Mouse (Mus musculus): ENCODE results near the gene BC025920.

BC025920 gene

DNA sequence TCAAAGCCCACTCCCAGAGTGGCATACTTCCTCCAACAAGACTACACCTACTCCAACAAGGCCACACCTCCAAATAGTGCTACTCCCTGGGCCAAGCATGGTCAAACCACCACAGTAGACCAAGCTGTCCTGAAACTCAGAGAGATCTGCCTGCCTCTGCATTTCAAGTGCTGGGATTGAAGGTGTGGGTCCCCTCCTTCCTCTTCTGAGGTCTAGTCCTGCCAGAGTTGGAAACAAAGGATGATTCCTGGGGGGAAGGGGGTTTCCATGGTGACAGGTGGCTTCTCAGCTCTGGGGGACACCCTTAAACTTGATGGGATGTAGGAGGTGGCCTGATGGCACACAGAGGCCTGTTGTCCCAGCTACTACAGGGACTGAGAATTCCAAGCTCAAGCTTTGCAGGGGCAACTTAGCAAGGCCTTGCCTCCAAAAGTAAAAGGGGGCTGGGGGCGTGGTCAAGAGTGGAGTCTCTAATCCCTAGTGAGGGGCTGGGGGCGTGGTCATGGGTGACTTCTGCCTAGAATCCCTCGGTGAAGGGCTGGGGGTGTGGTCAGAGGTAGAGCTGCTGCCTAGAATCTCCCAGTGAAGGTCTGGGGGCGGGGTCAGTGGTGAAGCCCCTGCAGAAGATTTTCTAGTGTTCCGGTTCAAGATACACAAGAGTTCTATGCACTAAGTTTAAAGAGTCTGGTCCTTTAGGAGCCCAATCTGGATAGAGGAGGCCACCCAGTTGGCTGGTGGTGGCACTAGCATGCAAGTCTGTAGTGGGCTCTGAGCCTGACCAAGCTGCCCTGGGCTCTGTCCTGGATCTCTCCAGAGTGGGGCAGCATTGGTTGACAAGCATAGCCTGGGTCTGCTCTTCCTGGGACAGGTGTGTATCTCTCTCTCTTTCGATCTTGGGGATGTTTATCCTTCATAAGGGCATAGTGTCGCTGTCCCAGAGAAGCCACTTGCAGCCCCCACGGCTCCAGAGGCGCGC lies 31.7 kb upstream of the BC025920 start, which contains the start of gene Tle2:
Tle2 (plus strand) TSS at position 481 of the 976 bp plus-strand sequence.
- peak in 1 of 2 experiments; percentile 46 for DNase-seq

DNA sequence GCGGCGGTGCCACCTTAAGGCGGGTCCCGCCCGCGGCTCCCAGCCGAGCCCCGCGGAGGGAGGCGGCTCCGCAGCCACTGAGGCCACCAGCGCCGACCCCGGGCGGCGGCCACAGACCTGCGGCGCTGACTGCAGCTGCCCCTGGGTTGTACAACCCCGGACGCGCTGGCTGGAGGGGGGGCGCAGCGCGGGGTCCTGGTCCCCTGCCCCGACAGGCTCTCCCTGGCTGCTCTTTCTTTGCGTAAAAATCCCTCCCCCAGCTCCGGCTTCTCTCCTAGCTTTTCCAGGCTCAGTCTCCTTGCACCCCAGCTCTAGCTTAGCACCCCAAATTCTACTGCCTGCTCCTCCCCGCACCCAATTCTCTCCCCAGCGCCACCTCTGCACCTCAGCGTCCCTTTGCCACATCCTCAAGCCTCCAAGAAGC lies 30.9 kb upstream of the BC025920 start:
- peak; percentile 62 to 80 for DNase-seq

DNA sequence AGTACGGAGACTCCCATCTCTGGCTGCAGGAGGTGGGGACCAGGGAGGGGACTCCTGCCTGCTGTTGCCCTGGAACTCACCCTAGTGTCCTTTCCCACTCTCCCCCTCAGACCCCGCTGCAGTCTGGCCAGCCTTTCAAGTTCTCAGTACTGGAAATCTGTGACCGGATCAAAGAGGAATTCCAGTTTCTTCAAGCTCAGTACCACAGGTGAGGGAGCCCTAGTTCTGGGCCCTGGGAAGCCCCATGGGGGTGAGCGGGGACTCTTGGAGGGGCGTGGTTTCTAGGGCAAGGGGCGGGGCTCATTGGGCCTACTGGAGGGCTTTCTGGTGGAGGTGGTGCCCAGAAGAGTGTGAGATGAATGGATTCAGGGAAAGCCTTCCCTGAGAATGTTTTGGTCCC lies 30.4 kb upstream of the BC025920 start:
- peak; percentile 26 to 71 for DNase-seq

DNA sequence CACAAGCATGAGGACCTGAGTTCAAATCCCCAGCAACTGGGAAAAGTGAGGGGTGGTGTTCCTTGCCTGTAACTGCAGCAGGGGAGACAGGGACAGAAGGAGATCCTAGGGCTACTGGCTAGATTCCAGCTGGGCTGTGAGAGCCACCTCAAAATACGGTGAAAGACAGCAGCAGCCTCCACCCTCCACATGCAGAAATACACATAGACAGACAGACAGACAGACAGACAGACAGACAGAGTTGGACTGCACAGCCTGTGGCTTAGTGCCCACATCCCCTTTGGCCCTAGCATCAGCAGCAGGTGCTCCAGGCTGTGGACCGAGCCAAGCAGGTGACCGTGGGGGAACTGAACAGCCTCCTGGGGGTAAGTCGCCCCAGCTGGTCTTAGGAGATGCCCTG lies 26.1 kb upstream of the BC025920 start:
- DNase-seq, result no peak

DNA sequence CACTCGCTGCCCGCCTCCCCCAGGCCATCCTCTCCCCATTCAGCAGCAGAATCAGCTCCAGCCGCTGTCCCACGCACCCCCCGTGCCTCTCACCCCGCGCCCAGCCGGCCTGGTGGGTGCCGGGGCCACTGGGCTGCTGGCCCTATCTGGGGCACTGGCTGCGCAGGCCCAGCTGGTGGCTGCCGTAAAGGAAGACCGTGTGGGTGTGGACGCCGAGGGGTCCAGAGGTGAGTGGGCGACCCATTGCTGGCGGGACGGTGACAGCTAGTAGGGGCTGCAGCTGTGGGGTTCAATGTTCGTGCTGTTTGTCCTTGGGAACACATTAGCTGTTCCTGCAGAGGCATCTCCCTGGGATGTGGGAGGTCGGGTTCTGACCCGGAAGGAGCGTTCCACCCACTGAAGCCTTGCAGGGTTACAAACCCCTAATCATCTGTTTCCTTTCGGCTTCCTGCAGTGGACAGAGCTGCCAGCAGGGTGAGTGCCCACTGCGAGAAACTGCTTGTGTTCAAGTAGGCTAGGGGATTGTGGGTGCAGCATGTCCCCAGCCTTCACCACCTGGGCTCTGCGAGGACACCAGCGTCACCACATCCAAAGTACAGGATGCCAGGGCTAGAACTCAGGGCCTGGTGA lies 25.5 kb upstream of the BC025920 start:
- peak; percentile 38 to 68 for DNase-seq

DNA sequence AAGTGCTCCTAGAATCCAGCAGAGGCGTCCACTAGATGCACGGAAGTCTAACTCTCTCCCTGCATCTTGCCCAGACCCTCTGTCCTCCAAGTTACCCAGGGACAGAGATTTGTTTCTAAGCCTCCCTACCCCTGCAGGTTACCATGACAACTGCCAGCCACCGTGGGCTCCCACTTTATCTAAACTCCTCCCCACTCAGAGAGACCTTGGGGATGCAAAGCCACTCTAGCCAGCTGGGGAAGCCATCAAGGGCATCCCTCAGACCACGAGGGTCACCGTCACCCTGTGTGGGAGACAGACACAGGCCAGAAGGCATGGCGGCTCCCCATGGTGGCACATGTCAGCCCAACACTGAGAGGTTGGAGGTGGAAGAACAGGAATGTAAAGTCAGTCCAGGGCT lies 22.7 kb upstream of the BC025920 start:
- no peak for DNase-seq

DNA sequence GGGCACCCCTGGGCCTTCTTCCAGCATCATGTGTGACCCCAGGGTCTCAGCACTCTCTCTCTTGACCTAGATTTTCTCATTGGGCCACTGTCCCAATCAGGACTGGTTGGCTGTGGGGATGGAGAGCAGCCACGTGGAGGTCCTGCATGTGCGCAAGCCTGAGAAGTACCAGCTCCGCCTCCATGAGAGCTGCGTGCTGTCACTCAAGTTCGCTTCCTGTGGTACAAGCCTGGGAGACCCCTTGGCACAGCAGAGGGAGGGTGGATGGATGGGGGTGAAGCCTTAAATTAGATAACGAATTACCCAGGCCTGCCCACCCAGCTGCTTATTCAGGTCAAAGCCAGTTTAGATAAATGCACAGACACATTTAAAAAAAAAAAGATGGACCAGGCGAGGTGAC lies 17.3 kb upstream of the BC025920 start:
- DNase-seq, result no peak

DNA sequence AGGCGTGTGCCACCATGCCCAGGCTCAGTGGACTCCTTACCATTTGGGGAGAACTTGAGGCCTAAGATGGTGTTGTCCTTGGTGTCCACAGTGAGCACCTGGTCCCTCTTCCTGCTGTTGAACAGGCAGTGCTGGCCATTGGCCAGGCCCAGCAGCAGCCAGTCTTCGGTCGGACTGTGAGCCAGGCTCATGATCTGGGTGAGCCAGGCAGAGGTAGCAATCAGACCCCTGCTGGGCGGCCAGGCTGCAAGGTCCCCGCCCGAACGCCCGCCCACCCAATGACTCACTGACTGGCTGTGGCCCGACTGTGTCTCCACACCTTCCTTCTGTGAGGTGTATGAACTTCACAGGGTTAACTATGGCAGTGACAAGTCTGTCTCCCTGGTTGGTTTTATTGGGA lies 14.2 kb upstream of the BC025920 start:
- no peak for DNase-seq

DNA sequence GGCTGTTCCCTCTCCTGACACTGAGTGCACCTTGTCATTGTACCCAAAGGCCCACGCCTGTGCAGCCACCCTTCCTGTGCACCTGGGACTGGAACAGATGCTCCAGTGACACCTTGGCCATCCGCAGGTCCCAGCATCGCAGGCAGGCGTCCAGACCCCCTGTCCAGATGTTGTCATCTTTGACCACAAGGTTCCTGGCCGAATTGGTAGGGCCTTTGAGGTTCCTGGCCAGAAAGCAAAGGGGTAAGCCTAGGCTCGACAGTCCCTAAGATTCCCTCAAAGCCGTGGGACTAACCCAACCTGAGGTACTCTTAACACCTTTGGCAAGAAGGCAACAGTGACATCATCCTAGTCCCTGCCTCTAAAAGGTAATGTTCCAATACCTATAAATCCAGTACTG lies 13.4 kb upstream of the BC025920 start:
- DNase-seq, result no peak

DNA sequence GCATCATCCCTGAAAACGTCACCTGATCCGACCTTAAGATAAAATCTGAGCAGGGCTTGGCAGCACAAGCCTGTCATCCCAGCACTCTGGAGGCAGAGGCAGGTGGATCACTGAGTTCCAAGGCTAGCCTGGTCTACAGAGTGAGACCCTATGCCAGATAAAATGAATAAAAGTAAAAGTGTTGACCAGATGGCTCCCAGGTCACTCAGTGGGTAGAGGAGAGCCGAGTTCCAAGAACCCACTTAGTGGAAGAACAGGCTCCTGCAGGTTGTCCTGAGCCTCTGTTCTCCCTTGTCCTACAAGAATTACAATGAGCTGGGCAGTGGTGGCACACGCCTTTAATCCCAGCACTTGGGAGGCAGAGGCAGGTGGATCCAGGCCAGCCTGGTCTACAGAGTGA lies 12.8 kb upstream of the BC025920 start:
- DNase-seq, result no peak

DNA sequence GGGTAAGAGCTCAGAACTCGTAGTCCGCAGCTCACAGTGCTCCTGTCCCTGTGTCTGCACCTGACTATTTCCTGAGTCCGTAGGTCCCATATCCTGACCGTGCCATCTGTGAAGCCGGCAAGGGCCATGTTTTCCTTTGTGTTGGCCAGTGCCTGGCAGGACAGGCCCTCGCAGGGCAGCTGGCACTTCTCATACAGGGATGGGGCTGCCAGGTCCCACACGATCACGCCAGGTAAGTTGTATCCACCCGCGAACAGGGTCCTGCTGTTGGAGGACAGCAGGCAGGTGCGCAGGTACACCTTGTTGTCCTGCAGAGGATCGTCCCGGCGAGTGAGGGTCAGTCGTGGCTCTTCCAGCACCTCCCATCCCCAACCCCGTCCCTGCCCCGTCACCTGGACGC lies 12.1 kb upstream of the BC025920 start:
- DNase-seq, result no peak

DNA sequence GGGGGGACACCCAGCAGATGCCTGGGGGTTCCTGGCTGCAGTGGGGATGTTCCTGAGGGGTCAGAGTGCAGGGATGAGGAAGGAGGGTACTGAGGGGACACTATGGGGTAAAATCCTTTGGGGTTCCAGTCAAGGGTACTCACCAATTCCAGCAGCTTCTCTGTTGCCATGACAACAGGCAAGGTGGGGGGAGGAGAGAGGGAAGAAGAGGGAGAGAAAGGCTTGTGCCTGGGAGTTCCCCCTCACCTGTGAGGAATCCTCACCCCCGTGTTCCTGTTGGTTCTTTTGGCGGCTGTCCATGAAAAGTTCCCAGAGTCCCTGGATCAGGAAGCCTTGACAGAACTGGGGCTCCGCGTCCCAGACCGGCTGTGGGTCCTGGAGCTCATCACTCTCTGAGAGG lies 10.5 kb upstream of the BC025920 start:
- DNase-seq, result peak in 1 of 2 experiments; percentile 36

DNA sequence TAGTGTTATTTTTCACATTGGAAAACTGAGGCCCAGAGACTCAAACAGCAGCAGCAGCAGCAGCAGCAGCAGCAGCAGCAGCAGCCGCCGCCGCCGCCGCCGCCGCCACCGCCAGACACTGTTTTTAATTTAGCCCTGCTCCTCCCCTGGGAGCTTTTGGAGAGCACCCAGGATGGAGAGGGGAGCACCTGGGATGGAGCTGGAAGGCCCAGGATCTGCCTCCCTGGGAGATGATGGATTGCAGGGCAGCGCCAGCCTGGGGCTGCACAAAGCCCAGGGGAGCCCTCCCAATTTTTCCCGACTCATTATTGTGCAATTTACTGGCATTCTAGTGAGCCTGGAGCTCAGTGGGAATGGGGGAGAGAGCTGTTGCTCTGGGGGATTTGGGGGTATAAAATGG lies 9.5 kb upstream of the BC025920 start:
- peak in 1 of 2 experiments; percentile 40 for DNase-seq

DNA sequence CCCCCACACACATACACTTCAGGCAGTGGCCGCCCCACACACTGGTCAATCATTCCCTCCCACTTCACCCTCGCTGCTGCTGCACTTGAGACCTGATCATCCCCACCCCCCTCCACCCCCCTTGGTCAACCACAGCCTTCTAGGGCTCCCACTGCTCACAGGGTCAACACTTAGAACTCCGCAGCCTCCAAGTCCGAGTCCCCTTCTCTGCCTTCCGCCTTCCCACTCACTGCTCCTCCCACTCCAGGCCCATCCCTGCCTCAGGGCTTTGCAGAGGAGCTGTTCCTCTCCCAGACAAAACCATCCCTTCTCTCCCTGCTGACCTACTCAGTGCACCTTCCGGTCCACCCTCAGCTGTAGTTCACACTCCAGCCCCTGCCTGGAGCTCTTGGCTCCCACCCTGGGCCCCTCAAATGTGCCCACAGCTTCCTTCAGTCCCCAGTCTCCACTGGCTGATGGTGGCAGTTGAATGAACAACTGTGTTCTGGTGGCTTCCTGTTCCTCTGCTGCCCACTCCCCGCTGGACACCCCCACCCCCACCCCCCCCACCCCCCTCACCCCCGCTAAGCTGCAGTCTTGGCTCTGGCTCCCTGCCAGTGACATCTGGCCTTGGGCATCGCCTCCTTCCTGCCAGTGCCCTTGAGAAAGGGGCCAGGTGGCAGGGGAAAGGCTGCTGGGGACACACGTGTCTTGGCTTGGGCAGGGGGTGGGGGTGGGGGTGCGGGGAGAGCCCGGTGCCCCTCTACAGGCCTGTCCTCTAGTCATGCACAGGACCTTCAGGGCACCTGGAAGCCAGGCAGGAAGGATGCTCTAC lies 8.7 kb upstream of the BC025920 start:
- DNase-seq, result peak; percentile 32 to 68

DNA sequence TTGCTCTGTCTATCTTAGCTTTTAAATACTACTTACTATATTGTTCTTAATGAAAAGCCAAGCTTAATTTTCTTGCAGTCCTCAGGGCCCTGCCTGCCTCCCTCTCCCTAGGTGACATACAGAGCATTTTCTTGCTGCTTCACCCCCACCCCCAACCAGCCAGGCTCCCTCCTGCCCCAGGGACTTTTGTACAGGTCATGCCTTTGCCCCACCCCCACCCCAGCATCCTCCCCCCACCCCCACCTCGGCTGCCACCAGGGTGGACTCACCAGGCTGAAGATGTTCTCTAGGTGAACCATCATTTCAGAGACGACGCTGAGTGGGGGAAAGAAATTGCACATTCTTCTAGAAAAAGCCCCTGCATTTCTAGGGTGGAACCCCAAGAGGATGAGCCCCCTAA lies 7.7 kb upstream of the BC025920 start:
- no peak for DNase-seq

DNA sequence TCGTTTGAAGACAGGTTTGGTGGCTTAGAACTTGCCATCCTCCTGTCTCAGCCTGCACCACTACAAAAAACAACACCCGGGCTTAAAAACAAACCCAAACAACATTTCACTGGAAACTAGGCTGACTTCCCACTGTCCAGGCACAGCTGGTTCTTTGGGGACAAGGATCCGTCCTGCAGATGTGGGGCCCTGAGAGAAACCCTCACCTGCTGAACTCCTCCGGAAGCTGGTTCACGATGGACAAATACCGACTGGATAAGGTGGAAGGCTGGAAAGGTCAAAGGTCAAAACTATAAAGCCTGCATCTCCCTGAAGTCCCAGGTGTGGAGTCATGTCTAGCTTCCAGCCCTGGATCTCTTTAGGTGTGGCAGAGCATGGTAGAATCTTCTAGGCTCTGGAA lies 7.2 kb upstream of the BC025920 start:
- DNase-seq, result no peak

DNA sequence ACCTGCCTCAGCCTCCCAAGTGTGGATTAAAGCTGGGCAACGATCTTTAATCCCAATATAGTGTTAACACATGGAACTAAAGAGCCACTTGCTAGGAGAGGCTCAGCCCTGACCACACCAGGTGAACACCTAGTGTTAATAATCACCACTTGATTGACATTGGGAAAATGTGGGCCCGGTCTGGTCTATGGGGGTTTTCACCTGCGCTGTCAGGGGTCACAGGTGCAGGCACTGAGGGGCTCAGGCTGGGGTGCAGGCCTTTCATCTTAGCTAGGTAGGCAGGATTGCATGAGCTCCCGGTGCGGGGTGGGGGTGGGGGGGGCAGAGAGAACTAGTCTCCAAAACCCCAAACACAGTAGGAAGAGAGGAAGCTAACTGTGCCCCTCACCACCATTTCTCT lies 6.4 kb upstream of the BC025920 start:
- no peak for DNase-seq

DNA sequence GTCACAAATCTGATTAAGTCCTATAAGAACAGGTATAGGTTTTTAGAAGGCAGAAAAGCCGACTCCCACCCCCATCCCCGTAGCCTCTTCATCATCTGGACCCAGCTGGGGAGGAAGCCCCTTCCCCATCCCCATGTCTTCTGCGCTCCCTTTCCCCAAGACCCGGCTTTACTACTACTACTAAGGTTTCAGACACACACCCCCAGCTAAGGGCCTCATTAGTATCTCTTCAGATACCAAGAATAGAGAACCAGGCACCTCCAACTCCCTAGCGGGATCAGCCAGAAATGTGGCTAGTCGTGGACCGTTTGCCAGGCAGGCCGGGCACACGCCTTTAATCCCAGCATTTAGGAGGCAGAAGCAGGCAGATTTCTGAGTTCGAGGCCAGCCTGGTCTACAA lies 6.0 kb upstream of the BC025920 start:
- DNase-seq, result no peak

DNA sequence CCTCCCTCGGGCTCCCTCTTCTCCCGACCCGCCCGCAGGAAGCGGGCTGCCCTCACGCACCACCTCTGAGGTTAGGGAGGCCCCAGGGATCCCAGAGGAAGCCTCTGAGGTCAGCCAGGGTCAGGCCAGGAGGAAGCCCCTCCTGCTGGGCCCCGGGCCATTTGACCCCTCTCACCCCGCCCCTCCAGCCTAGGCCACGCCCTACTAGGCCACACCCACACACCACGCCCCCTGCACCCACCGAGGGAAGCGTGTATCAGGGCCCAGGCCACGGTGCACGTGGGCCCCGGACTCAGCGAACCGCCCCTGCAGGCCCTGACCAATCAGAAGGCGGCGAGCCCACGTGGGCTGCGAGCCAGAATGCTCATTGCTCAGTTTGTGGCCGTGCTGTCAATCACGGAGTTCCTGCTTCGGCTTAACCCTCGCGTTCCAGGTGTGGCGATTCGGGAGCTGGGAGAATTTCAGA lies 5.3 kb upstream of the BC025920 start, which contains the start of gene Tle6:
Tle6 (minus strand) TSS at position 336 of the 466 bp plus-strand sequence.
- peak; percentile 97 to 98 for DNase-seq

DNA sequence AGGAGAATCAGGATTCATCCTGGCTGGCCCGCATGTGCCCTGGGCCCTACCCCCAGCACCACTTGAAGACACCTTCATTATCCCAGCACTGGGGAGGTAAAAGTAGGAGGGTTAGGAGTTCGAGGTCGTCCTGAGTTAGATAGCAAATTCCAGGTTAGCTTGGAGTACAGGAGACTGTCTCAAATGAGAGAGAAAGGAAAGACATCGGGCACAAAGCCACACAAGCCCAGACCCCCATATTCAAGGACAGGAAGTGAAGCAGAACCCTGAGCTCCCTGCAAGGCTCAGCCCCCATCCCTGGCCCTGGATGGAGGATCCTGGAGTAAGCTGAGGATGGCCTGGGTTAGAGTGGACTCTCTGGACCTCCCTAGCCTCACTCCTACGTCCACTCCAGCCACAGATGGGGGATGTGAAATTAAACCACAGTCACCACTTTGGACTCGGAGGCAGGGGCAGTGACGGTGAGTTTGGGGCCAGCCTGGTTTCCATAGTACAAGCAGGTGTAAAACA lies 4.6 kb upstream of the BC025920 start:
- no peak for DNase-seq

DNA sequence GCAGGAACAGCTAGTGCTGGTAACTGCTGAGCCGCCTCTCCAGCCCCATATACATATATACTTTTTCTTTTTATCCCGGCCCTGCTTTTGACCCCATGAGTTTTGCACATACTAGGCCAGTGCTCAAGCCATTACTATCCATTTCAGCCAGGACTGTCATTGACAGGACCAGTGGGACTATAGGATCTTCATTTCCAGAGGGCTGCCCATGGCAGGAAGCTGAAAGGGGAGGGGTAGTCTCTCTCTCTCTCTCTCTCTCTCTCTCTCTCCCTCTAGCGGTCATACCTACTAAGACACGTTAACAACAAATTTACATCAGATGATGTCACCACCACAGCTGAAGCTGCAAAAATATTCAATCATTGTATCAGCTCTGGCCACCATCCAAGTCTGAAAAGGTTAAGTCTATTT lies 3.3 kb upstream of the BC025920 start:
- peak; percentile 7 to 52 for DNase-seq
